Mouse (Mus musculus): ENCODE data around the gene Rnf220. TPM values are rescaled to one million over a fixed set of nuclear protein-coding genes. Genes with fewer than 3 reads are reported as not detected.

Gene Rnf220
- polyA plus RNA-seq, 1 experiment from 2014 or later: 60.0 TPM

- Histone ChIP-seq H3K27me3 (replicated peaks) (no peaks in the 10 kb centered on the region), H3K4me1 (replicated peaks) (no peaks in the 10 kb centered on the region), H3K4me3 (replicated peaks) (no peak overlapping the region), H3K27ac (no peak overlapping the region), H3K36me3 (no peaks in the 10 kb centered on the region), H3K9me3 (no peaks in the 10 kb centered on the region), H3K9ac (no peak overlapping the region), H3K4me2 (replicated peaks) (no peak overlapping the region)
- 85% methylated on average over 4 of the region's 4 CpGs for WGBS
- ATAC-seq: no peak
Measured at GRCm38 (mm10) chr4:117518246-117518645, 21.4 kb upstream of the Rnf220 start.

GRCm38 (mm10) chr4:117499043-117499442 lies 2.2 kb upstream of the Rnf220 start:
- H3K36me3 ChIP-seq: no peaks in the 10 kb centered on the region
- ATAC-seq: no peak
- H3K27ac ChIP-seq: no peak overlapping the region
- H3K27me3 ChIP-seq (replicated peaks): peaks cover 36% of the 10 kb centered on the region
- no peak overlapping the region for H3K4me2 ChIP-seq (replicated peaks)
- H3K9ac ChIP-seq: no peak overlapping the region
- H3K4me1 ChIP-seq (replicated peaks): peaks cover 28% of the 10 kb centered on the region
- 88% methylated on average over 8 of the region's 8 CpGs for WGBS
- no peaks in the 10 kb centered on the region for H3K9me3 ChIP-seq
- no peak overlapping the region for H3K4me3 ChIP-seq (replicated peaks)

- H3K4me1 ChIP-seq (replicated peaks): peaks cover 32% of the 10 kb centered on the region
- H3K9me3 ChIP-seq: no peaks in the 10 kb centered on the region
- no peaks in the 10 kb centered on the region for H3K36me3 ChIP-seq
- WGBS: under 1% methylated on average over 33 of the region's 33 CpGs
- peak overlapping the region; percentile 45 for H3K9ac ChIP-seq
- peak overlapping the region; percentile 43 for H3K4me3 ChIP-seq (replicated peaks)
- H3K27ac ChIP-seq: no peak overlapping the region
- H3K27me3 ChIP-seq (replicated peaks): peaks cover 60% of the 10 kb centered on the region
- no peak; the same call in 1 of the 2 replicates for ATAC-seq
- H3K4me2 ChIP-seq (replicated peaks): peak overlapping the region; percentile 90
Measured at GRCm38 (mm10) chr4:117495869-117496401, 917 bp downstream of the Rnf220 start.

- H3K4me2 ChIP-seq (replicated peaks): peak overlapping the region; percentile 90
- peak overlapping the region; percentile 38 for H3K9ac ChIP-seq
- peaks cover 69% of the 10 kb centered on the region for H3K27me3 ChIP-seq (replicated peaks)
- H3K9me3 ChIP-seq: no peaks in the 10 kb centered on the region
- ATAC-seq: peak; percentile 42; the same call in 1 of the 2 replicates
- peak overlapping the region; percentile 44 for H3K4me3 ChIP-seq (replicated peaks)
- no peaks in the 10 kb centered on the region for H3K36me3 ChIP-seq
- peaks cover 32% of the 10 kb centered on the region for H3K4me1 ChIP-seq (replicated peaks)
- whole genome bisulfite sequencing: 1% methylated on average over 47 of the region's 47 CpGs
- H3K27ac ChIP-seq: no peak overlapping the region
Measured at GRCm38 (mm10) chr4:117494911-117495501, 1.8 kb downstream of the Rnf220 start.

- Histone ChIP-seq H3K4me3 (replicated peaks) (peak overlapping the region; percentile 44), H3K27ac (no peak overlapping the region), H3K9me3 (no peaks in the 10 kb centered on the region), H3K36me3 (no peaks in the 10 kb centered on the region), H3K4me2 (replicated peaks) (peak overlapping the region; percentile 90), H3K9ac (peak overlapping the region; percentile 38), H3K4me1 (replicated peaks) (peaks cover 32% of the 10 kb centered on the region), H3K27me3 (replicated peaks) (peaks cover 75% of the 10 kb centered on the region)
- ATAC-seq: peak; percentile 32
- 1% methylated on average over 71 of the region's 71 CpGs for WGBS
Measured at GRCm38 (mm10) chr4:117493905-117494851, 2.7 kb downstream of the Rnf220 start.

GRCm38 (mm10) chr4:117493161-117493568 lies 3.7 kb downstream of the Rnf220 start:
- no peak overlapping the region for H3K4me3 ChIP-seq (replicated peaks)
- ATAC-seq: no peak
- peaks cover 32% of the 10 kb centered on the region for H3K4me1 ChIP-seq (replicated peaks)
- no peak overlapping the region for H3K9ac ChIP-seq
- no peak overlapping the region for H3K27ac ChIP-seq
- H3K4me2 ChIP-seq (replicated peaks): peak overlapping the region; percentile 90; the same call in 1 of the 2 replicates
- 4% methylated on average over 17 of the region's 17 CpGs for WGBS
- peaks cover 77% of the 10 kb centered on the region for H3K27me3 ChIP-seq (replicated peaks)
- H3K9me3 ChIP-seq: no peaks in the 10 kb centered on the region
- no peaks in the 10 kb centered on the region for H3K36me3 ChIP-seq

GRCm38 (mm10) chr4:117491840-117492239 lies 5.0 kb downstream of the Rnf220 start:
- WGBS: 72% methylated on average over 6 of the region's 6 CpGs
- Histone ChIP-seq H3K4me1 (replicated peaks) (peaks cover 28% of the 10 kb centered on the region), H3K4me2 (replicated peaks) (no peak overlapping the region), H3K4me3 (replicated peaks) (no peak overlapping the region), H3K27ac (no peak overlapping the region), H3K9me3 (no peaks in the 10 kb centered on the region), H3K27me3 (replicated peaks) (peaks cover 80% of the 10 kb centered on the region), H3K9ac (no peak overlapping the region), H3K36me3 (no peaks in the 10 kb centered on the region)
- no peak for ATAC-seq

GRCm38 (mm10) chr4:117489975-117490374 lies 6.9 kb downstream of the Rnf220 start:
- ATAC-seq: no peak
- Histone ChIP-seq H3K36me3 (no peaks in the 10 kb centered on the region), H3K4me3 (replicated peaks) (no peak overlapping the region), H3K9ac (no peak overlapping the region), H3K4me1 (replicated peaks) (peaks cover 14% of the 10 kb centered on the region), H3K27me3 (replicated peaks) (peaks cover 81% of the 10 kb centered on the region), H3K4me2 (replicated peaks) (no peak overlapping the region), H3K27ac (no peak overlapping the region), H3K9me3 (no peaks in the 10 kb centered on the region)
- 84% methylated on average over 14 of the region's 14 CpGs for WGBS

GRCm38 (mm10) chr4:117489566-117489965 lies 7.3 kb downstream of the Rnf220 start:
- no peak for ATAC-seq
- 88% methylated on average over 9 of the region's 9 CpGs for WGBS
- no peaks in the 10 kb centered on the region for H3K36me3 ChIP-seq

GRCm38 (mm10) chr4:117487471-117487870 lies 9.4 kb downstream of the Rnf220 start:
- Histone ChIP-seq H3K27me3 (replicated peaks) (peaks cover 72% of the 10 kb centered on the region), H3K4me2 (replicated peaks) (no peak overlapping the region), H3K9me3 (no peaks in the 10 kb centered on the region), H3K4me1 (replicated peaks) (peaks cover 10% of the 10 kb centered on the region), H3K4me3 (replicated peaks) (no peak overlapping the region), H3K27ac (no peak overlapping the region), H3K9ac (no peak overlapping the region), H3K36me3 (no peaks in the 10 kb centered on the region)
- ATAC-seq: no peak
- WGBS: 62% methylated on average over 6 of the region's 6 CpGs

More at GRCm38 (mm10) chr4:117489566-117489965, 7.3 kb downstream of the Rnf220 start:
- Histone ChIP-seq H3K4me1 (replicated peaks) (peaks cover 14% of the 10 kb centered on the region), H3K9me3 (no peaks in the 10 kb centered on the region), H3K27ac (no peak overlapping the region), H3K4me3 (replicated peaks) (no peak overlapping the region), H3K9ac (no peak overlapping the region), H3K4me2 (replicated peaks) (no peak overlapping the region), H3K27me3 (replicated peaks) (peaks cover 81% of the 10 kb centered on the region)

- 82% methylated on average over 7 of the region's 7 CpGs for WGBS
- peaks cover 59% of the 10 kb centered on the region for H3K27me3 ChIP-seq (replicated peaks)
- no peaks in the 10 kb centered on the region for H3K9me3 ChIP-seq
Measured at GRCm38 (mm10) chr4:117486188-117486587, 10.7 kb downstream of the Rnf220 start.

GRCm38 (mm10) chr4:117485045-117485780 lies 11.6 kb downstream of the Rnf220 start:
- Histone ChIP-seq H3K4me3 (replicated peaks) (peak overlapping the region; percentile 40), H3K27me3 (replicated peaks) (peaks cover 50% of the 10 kb centered on the region), H3K4me2 (replicated peaks) (peak overlapping the region; percentile 91), H3K27ac (no peak overlapping the region), H3K4me1 (replicated peaks) (peaks cover 13% of the 10 kb centered on the region), H3K9me3 (no peaks in the 10 kb centered on the region), H3K36me3 (no peaks in the 10 kb centered on the region), H3K9ac (no peak overlapping the region)
- ATAC-seq: no peak
- 40% methylated on average over 13 of the region's 13 CpGs for WGBS

More at GRCm38 (mm10) chr4:117486188-117486587, 10.7 kb downstream of the Rnf220 start:
- H3K4me1 ChIP-seq (replicated peaks): peaks cover 10% of the 10 kb centered on the region
- no peaks in the 10 kb centered on the region for H3K36me3 ChIP-seq
- no peak overlapping the region for H3K4me3 ChIP-seq (replicated peaks)
- no peak overlapping the region for H3K4me2 ChIP-seq (replicated peaks)
- H3K9ac ChIP-seq: no peak overlapping the region
- ATAC-seq: no peak
- H3K27ac ChIP-seq: no peak overlapping the region

All from intestine, embryonic 15.5 days (tissue).